Mouse (Mus musculus): ENCODE results near the gene Cept1.

GRCm38 (mm10) chr3:106483297-106483696, 64.3 kb downstream of the Cept1 start:
- TF ChIP-seq MAX (IDR thresholded peaks at IDR 0.05; ENCODE audit: low read length), result no peak
- TF ChIP-seq POLR2A (IDR thresholded peaks at IDR 0.05; ENCODE audit: control insufficient read depth in 1 of 2, insufficient read depth in 1 of 2, low read depth in 1 of 2, low read length in 2 of 2, poor library complexity in 1 of 2), result no peak
- no peak for TF ChIP-seq MXI1 (IDR thresholded peaks at IDR 0.05; ENCODE audit: low read depth, low read length)

Measured in MEL (cell line).